Mouse (Mus musculus) retina, embryonic 14.5 days (tissue): ENCODE results near the gene Hcst.
A peak's percentile ranks its signal among the peaks of the same experiment; 100 is the strongest.

ENCODE experiments used
- DNase-seq: peaks from one replicate; pipeline ENCODE4 v3.0.0-alpha.2; 2015; ENCODE audit warnings: low spot score

The Hcst gene

GRCm38 (mm10) chr7:30431793-30432192 is 12.1 kb upstream of the Hcst start:
- DNase-seq = peak; percentile 82

- DNase-seq = no peak
Measured at GRCm38 (mm10) chr7:30430191-30430590, 10.5 kb upstream of the Hcst start.

- no peak for DNase-seq
Measured at GRCm38 (mm10) chr7:30429327-30429726, 9.7 kb upstream of the Hcst start.

GRCm38 (mm10) chr7:30423071-30423641 is 3.5 kb upstream of the Hcst start:
- DNase-seq = no peak

- DNase-seq = no peak
Measured at GRCm38 (mm10) chr7:30422560-30422959, 2.9 kb upstream of the Hcst start.

- DNase-seq = peak; percentile 85
Measured at GRCm38 (mm10) chr7:30421890-30422435, 2.3 kb upstream of the Hcst start.

- peak; percentile 51 for DNase-seq
Measured at GRCm38 (mm10) chr7:30421175-30421889, 1.7 kb upstream of the Hcst start, which contains the start of gene Nfkbid. Gene Nfkbid (plus strand): TSS chr7:30421732.

- no peak for DNase-seq
Measured at GRCm38 (mm10) chr7:30420673-30421072, 1.0 kb upstream of the Hcst start.

- no peak for DNase-seq
Measured at GRCm38 (mm10) chr7:30417856-30418255, 1.8 kb downstream of the Hcst start.

GRCm38 (mm10) chr7:30413596-30413995 is 6.1 kb downstream of the Hcst start, which contains the start of gene Tyrobp:
Gene Tyrobp (plus strand): TSS chr7:30413760.
- no peak for DNase-seq

- no peak for DNase-seq
Measured at GRCm38 (mm10) chr7:30412735-30413147, 6.9 kb downstream of the Hcst start.

- no peak for DNase-seq
Measured at GRCm38 (mm10) chr7:30411023-30411422, 8.6 kb downstream of the Hcst start.

- no peak for DNase-seq
Measured at GRCm38 (mm10) chr7:30409789-30410188, 9.9 kb downstream of the Hcst start.

GRCm38 (mm10) chr7:30408639-30409038 is 11.0 kb downstream of the Hcst start:
- no peak for DNase-seq

- no peak for DNase-seq
Measured at GRCm38 (mm10) chr7:30402343-30402742, 17.3 kb downstream of the Hcst start.

- DNase-seq = peak; percentile 40
Measured at GRCm38 (mm10) chr7:30399671-30400070, 20.0 kb downstream of the Hcst start.

- peak; percentile 24 for DNase-seq
Measured at GRCm38 (mm10) chr7:30394871-30395270, 24.8 kb downstream of the Hcst start.

GRCm38 (mm10) chr7:30394379-30394778 is 25.3 kb downstream of the Hcst start:
- no peak for DNase-seq

- no peak for DNase-seq
Measured at GRCm38 (mm10) chr7:30393631-30394030, 26.0 kb downstream of the Hcst start.

GRCm38 (mm10) chr7:30392746-30393520 is 26.7 kb downstream of the Hcst start:
- DNase-seq = no peak

- DNase-seq = no peak
Measured at GRCm38 (mm10) chr7:30384106-30384505, 35.5 kb downstream of the Hcst start.

- no peak for DNase-seq
Measured at GRCm38 (mm10) chr7:30380061-30380460, 39.6 kb downstream of the Hcst start.
